Mouse (Mus musculus) splenic B cell, adult 2 months (primary cell): Measurements from ENCODE around the gene Psmd9.
A peak's percentile ranks its signal among the peaks of the same experiment; 100 is the strongest.
"Not testable (repeated sequence)": the region's sequence is repeated elsewhere in the genome, so short reads cannot be mapped to it uniquely, and the experiment has no call there.

Experiments
- DNase-seq: peaks from one replicate; pipeline ENCODE4 v3.0.0-alpha.2; 2011; ENCODE audit warnings: low read depth, low spot score
- H3K27me3 ChIP-seq: 2 replicates; pipeline ENCODE4 v1.6.1; 2012; ENCODE audit warnings: mild to moderate bottlenecking, low read length, moderate library complexity, mixed read lengths; ENCODE audit not compliant: control insufficient read depth, poor library complexity, insufficient read depth, severe bottlenecking
- H3K36me3 ChIP-seq: 2 replicates; pipeline ENCODE4 v1.6.1; 2012; ENCODE audit warnings: mild to moderate bottlenecking, low read length, moderate library complexity, mixed read lengths; ENCODE audit not compliant: control insufficient read depth, poor library complexity, insufficient read depth, severe bottlenecking

The Psmd9 gene

DNA sequence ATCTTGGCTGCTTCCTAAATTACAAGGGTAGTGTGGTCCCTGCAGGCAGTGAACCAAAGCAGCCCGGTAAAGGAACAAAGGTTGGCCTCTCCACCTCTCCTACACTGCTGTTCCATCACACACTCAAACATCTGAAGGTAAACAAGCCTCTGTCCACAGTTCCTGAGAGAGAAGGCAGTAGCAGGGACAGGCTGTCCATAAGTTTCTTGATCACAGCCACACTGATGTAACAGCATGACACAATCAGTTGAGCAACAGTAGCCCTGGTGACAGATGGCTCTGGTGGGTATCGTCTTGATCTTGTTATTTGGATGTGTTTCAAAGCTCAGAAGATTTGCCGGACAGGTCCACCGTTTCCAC lies 53.8 kb downstream of the Psmd9 start:
- H3K36me3 ChIP-seq = no peaks in the 10 kb centered on the region

DNA sequence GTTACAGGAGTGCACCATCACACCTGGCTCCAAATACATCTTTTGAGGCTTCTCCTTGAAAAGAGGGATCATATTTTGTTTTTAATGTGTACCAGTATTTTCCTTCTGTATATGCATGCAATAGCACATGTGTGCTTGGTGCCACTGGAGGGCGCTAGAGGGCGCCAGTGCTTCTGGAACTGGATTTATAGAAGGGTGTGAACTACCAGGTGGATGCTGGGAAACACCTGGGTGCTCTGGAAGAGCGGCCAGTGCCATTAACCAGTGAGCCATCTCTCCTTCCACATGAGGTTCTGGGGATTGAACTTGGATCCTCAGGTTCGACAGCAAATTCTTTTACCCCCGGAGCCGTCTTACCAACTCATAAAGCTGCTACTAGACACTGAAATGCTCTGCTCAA lies 54.6 kb downstream of the Psmd9 start:
- H3K36me3 ChIP-seq, DNase-seq, H3K27me3 ChIP-seq: not testable (repeated sequence)

More for the DNA sequence above, 53.8 kb downstream of the Psmd9 start:
- H3K27me3 ChIP-seq = 0 out of 2 replicates have a peak, but pooled peaks cover 2% of the 10 kb centered on the region
- DNase-seq = no peak

DNA sequence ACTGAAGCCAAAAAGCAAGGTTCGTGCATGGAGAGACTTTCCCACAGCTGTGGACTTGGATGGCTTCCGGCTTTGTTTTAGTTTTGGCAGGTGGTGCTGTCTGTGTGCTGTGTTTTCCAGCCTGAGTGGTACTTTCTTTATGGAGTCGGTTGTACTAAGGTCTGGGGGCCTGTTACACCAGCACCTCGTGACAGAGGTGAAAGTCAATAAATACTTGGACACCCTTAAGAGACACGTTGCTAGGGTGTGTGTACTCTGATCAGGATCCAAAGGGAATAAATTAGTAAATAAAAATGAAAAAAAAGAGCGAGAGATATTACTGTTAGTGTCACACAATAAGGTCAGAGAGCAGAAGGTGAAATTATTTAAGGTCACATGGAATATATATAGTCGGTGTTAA lies 57.6 kb downstream of the Psmd9 start:
- Histone ChIP-seq H3K27me3 (0 out of 2 replicates have a peak, but pooled peaks cover 2% of the 10 kb centered on the region), H3K36me3 (no peaks in the 10 kb centered on the region)
- DNase-seq = no peak

DNA sequence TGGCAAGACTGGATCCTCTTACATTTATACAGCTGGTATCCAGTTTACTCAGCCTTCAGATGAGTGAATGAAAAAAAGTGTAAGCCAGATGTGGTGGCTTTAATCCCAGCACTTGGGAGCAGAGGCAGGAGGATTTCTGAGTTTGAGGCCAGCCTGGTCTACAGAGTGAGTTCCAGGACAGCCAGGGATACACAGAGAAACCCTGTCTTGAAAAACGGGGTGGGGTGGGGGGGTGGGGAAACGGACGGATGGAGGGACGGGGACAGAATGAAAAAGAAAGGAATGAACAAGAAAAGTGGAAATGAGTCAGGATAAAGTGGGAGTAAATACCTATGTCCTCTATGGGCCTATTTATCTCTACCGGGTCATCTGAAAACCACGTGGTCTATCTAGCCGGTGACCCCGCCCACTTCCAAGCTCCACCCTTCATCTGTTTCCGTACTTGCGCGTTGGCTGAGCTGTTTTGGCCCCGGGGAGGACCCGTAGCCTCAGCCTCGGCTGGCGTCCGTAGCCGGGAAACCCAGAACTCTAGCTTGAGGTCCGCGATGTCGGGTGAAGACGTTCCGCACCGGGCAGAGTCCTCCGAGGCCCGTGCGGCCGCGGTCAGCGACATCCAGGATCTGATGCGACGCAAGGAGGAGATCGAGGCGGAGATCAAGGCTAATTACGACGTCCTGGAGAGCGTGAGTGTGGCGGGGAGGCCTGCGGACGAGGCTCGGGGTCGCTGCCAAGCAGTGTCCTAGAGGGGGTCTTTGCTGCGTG lies 58.7 kb downstream of the Psmd9 start:
- DNase-seq = peak; percentile 95
- no peaks in the 10 kb centered on the region for H3K36me3 ChIP-seq
- H3K27me3 ChIP-seq = 0 out of 2 replicates have a peak, but pooled peaks cover 2% of the 10 kb centered on the region

DNA sequence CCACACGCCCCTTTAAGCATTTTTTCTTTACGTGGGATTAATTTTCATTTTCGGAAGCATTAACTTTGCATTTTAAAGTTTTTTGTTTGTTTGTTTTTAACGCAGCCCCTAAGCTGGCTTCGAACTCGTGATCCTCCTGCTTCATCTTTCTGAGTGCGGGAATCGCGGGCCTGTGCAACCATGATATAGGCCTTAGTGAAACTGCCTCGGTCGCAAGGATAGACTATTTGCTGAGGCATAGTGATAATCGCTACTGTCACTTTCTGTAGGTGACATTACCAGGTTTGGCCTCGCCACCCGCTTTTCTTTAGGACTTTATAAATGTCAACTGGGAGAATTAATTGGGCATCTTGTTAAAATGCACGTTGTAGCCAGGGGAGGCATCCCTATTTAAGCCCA lies 59.3 kb downstream of the Psmd9 start:
- H3K27me3 ChIP-seq = 0 out of 2 replicates have a peak, but pooled peaks cover 2% of the 10 kb centered on the region
- no peaks in the 10 kb centered on the region for H3K36me3 ChIP-seq
- no peak for DNase-seq

DNA sequence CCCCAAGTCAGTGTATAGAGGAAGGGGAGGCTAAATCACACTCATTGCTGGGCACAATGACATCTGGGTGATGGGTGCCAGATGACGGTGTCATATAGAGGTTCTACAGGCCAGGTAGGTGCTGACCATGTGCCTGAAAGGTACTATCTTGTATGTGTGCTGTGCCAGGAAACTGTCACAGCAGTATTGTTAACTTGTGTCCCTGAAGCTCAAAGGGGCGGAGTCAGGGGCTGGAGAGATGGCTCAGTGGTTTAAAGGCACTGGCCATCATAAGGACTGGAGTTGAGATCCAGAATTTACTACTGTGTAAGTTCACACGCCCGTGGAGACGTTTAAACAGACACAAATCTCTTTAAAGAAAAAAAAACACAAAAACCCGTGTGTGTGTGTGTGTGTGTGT lies 60.1 kb downstream of the Psmd9 start:
- no peak for DNase-seq
- Histone ChIP-seq H3K27me3 (0 out of 2 replicates have a peak, but pooled peaks cover 2% of the 10 kb centered on the region), H3K36me3 (no peaks in the 10 kb centered on the region)

DNA sequence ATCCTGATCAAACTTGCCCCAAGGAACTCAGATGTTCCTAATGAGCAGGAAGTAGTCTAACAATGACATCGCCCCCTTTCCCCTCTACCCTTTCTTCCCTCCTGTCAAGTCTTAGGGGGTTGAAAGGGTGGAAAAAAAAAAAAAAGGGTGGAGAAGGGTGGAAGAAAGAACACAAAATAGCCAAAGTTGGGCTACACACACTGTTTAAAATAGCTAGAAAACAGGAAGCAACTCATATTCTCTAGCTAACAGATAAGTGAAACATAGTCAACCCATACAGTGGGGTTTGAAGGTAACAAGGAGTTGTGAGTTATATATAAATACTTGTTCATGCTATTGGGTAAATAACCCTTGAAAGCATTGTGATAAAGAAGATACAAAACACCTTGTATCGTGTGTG lies 63.0 kb downstream of the Psmd9 start:
- Histone ChIP-seq H3K36me3 (peaks cover 4% of the 10 kb centered on the region; the same call in 1 of the 2 replicates), H3K27me3 (0 out of 2 replicates have a peak, but pooled peaks cover 2% of the 10 kb centered on the region)
- DNase-seq = no peak

DNA sequence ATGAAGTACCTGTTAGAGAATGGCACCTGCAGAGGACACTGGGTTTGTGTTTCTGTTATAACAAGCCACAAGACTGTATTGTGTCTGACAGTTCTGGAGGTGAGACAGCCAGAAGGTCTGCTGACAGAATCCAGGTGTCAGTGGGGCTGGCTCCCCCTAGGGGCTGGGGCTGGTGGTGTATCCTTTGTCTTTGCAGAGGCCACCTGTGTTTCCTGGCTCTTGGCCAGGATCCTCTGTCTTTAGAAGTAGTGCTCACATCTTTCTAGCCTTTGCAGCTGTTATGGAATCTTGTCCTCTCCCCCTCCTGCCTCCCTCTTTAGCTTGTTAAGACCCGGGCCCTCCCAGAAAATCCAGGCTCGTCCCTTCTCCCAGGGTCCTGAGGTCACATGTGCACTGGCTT lies 66.5 kb downstream of the Psmd9 start:
- DNase-seq = peak; percentile 84
- peaks cover 10% of the 10 kb centered on the region; the same call in 1 of the 2 replicates for H3K36me3 ChIP-seq
- H3K27me3 ChIP-seq = no peaks in the 10 kb centered on the region

DNA sequence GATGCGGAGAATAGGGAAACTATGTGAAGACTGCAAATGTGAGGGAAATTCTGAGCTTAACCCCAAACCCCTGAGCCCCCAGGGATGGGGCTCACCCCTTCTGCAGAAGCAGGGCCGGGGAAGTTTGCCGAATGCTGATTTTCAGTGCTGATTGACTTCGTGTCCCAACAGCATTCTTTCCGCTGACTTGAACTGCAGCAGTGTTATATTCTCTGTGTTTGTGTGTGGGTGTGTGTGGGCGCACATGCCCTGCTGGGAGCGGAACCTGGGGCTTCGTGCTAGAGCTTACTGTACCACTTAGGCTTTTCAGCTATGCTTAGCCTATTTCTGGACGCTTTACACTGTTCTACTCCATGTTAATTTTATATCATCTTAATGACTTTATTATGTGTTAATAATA lies 67.2 kb downstream of the Psmd9 start:
- no peak for DNase-seq
- H3K27me3 ChIP-seq = no peaks in the 10 kb centered on the region
- H3K36me3 ChIP-seq = peaks cover 13% of the 10 kb centered on the region; the same call in 1 of the 2 replicates

DNA sequence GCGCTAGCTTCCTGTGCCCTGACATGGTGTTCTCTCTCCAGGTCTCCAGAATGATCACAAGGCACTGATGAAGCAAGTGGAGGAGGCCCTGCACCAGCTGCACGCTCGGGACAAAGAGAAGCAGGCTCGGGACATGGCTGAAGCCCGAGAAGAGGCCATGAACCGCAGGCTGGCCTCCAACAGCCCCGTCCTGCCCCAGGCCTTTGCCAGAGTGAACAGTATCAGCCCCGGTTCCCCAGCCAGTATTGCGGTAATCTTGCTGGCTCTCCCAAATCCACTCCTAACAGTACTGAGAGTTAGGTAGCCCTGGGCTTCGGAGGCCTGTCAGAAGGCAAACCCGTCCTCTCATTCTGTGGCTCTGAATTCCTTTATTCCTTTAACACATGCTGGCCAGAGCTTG lies 70.3 kb downstream of the Psmd9 start:
- no peak for DNase-seq
- peaks cover 12% of the 10 kb centered on the region; the same call in 1 of the 2 replicates for H3K36me3 ChIP-seq

DNA sequence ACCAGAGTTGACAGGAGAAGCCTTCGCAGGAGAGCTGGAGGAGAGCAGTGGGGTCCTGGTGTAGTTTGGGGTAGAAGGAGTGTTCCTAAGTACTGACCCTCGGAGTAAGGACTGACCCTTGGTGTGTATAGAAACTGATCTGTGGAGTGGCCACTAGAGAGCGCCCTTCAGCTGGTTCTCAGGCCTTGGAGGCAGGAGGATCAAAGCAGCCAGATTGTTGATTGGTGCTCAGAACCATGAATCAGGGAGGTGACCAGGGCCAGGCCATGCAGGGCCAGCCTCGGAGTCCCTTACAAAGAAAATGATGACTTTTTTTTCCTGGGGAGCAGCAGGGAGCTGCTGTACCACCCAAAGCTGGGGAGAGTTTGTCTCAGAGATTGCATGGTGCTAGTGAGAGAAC lies 76.3 kb downstream of the Psmd9 start:
- Histone ChIP-seq H3K36me3 (0 out of 2 replicates have a peak, but pooled peaks cover 3% of the 10 kb centered on the region), H3K27me3 (no peaks in the 10 kb centered on the region)
- DNase-seq = peak; percentile 63

More for the DNA sequence above, 70.3 kb downstream of the Psmd9 start:
- H3K27me3 ChIP-seq = no peaks in the 10 kb centered on the region

DNA sequence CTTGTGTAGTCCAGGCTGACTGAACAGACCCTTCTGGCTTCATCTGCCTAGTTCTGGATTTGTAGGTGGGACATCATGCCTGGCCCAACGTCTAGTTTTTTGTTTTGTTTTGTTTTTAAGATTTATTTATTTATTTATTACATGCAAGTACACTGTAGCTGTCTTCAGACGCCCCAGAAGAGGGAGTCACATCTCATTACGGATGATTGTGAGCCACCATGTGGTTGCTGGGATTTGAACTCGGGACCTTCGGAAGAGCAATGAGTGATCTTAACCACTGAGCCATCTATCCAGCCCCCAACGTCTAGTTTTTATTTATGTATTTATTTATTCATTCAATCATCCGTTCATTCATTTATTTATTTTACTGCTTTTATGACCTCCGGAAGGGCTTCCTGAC lies 82.2 kb downstream of the Psmd9 start:
- DNase-seq = no peak
- Histone ChIP-seq H3K27me3 (no peaks in the 10 kb centered on the region), H3K36me3 (no peaks in the 10 kb centered on the region)

DNA sequence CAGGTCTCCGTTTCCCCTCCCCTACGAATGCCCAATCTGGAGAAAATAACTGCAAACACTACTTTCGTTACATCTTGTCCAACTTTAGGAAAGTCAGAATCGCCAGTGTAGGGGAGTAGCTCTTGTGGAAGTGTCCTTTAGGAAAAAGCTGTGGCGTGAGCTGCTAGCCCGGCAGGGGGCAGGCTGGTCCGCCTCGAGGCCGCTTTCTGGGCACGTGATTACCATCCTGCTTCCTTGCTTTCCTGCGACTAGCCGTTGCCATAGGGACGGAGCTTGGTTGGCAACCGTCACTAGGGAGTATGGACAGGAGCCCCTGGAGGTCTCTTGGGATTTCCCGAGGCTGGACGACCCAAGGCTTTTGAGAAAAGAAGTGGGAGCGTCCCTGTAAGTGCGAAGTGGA lies 82.6 kb downstream of the Psmd9 start, which contains the start of gene Wdr66:
Gene Wdr66, plus strand, starts transcription at position 269 of the 400 bp plus-strand sequence.
- H3K36me3 ChIP-seq = no peaks in the 10 kb centered on the region
- DNase-seq = peak; percentile 48
- H3K27me3 ChIP-seq = no peaks in the 10 kb centered on the region

DNA sequence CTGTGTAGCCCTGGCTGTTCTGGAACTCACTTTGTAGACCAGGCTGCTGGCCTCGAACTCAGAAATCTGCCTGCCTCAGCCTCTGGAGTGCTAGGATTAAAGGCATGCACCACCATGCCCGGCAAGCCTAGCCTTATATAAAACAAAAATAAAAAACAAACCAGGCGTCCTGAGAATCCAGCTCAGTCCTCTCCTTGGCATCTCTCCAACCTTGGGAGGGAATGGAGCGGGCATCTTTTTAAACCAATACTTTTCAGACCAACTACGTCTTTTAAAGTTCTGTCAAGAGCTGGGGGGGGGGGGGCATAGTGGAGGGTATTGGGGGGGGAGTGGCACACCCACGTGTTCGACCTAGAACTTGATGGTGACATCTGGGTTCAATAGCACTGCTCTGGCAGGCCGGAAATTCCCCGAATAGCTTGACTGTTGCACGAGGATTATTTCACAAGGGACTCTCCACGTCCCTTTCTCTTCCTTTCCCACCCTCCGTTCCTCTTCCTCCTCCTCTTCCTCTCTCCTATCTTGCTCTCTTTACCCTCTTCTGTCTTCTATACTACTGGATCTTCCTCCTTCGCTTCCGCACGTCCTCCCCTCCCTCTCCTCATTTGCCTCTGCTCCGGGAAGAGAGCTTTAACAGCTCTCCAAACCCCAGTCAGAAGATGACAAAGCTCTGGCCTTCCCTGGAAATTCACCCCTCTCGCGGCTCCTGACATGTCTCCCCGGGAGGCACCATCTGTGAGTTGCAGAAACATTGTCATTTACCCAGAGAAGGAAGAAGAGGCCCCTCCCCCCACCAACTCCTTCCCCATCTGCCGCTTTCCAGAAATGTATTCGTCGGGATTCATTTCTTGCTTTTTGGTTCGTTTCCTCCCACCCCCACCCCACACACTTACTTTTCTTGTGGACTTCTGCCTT lies 87.9 kb downstream of the Psmd9 start:
- no peaks in the 10 kb centered on the region for H3K36me3 ChIP-seq

DNA sequence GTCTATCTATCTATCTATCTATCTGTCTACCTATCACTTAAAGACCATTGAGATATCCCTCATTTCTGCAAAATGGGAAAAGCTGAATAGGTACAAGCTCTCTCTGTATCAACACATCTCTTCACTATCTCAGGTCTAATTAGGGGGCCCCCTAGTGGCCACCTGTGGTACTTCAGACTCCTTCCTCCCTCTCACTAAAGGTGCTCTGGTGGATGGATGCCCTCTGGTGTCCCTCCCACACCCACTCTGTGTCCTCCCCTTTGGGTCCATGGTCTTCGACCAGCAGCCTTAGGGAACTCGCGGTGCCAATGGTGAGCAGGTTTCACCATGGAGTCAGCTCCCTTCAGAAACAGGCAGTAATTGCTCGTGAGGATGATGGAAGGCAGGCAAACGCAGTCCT lies 89.8 kb downstream of the Psmd9 start:
- Histone ChIP-seq H3K27me3 (no peaks in the 10 kb centered on the region), H3K36me3 (no peaks in the 10 kb centered on the region)
- peak; percentile 78 for DNase-seq

More for the DNA sequence above, 87.9 kb downstream of the Psmd9 start:
- no peak for DNase-seq
- no peaks in the 10 kb centered on the region for H3K27me3 ChIP-seq
